Mouse (Mus musculus) forebrain, embryonic 10.5 days (tissue): ENCODE results near the gene Gm4450. TPM values are rescaled to one million over a fixed set of nuclear protein-coding genes. Genes with fewer than 3 reads are reported as not detected.
"Not testable (repeated sequence)": the region's sequence is repeated elsewhere in the genome, so short reads cannot be mapped to it uniquely, and the experiment has no call there.

ENCODE experiments used
- DNase-seq: peaks from one replicate; pipeline ENCODE4 v3.0.0-alpha.2; 2017; ENCODE audit warnings: low spot score; ENCODE audit errors: extremely low spot score
- H3K27ac ChIP-seq: fragments of 300-500 bp; sonication (generic); 2 replicates; pipeline ENCODE4 v1.5.1; 2016; ENCODE audit warnings: mild to moderate bottlenecking
- H3K27me3 ChIP-seq: fragments of 300-500 bp; sonication (generic); 2 replicates; pipeline ENCODE4 v1.6.1; 2016; ENCODE audit warnings: mild to moderate bottlenecking; ENCODE audit not compliant: poor library complexity, severe bottlenecking
- H3K36me3 ChIP-seq: fragments of 300-500 bp; sonication (generic); replicated peaks from 2 replicates; pipeline ENCODE4 v1.6.1; 2016; ENCODE audit warnings: mild to moderate bottlenecking, moderate library complexity
- H3K4me1 ChIP-seq: fragments of 300-500 bp; sonication (generic); 2 replicates; pipeline ENCODE4 v1.6.1; 2016
- H3K4me3 ChIP-seq: fragments of 300-500 bp; sonication (generic); 2 replicates; pipeline ENCODE4 v1.5.1; 2016; ENCODE audit warnings: mild to moderate bottlenecking, moderate library complexity
- H3K9me3 ChIP-seq: fragments of 300-500 bp; sonication (generic); 2 replicates; pipeline ENCODE4 v1.6.1; 2016; ENCODE audit warnings: mild to moderate bottlenecking, moderate library complexity
- WGBS: fragments of 180-500 bp; shearing (Covaris S2); methylation state at CpG from one replicate; pipeline ENCODE4 v1.1.7; 2016; 5-methylcytosine and 5-hydroxymethylcytosine counted together
- polyA plus RNA-seq: library from polyadenylated mRNA; unstranded; fragments of >200 nt; fragmentation: Nextera tagmentation; extraction: Ambion mirVana; gene quantifications from 2 replicates; pipeline ENCODE4 v1.2.1, GENCODE M21; 2016

Gm4450 gene
- polyA plus RNA-seq, 1 experiment from 2014 or later = not detected

- Histone ChIP-seq H3K9me3 (no peaks in the 10 kb centered on the region), H3K36me3 (no peaks in the 10 kb centered on the region), H3K27me3 (no peaks in the 10 kb centered on the region), H3K4me1 (no peaks in the 10 kb centered on the region), H3K4me3 (no peak overlapping the region), H3K27ac (no peak overlapping the region)
- DNase-seq = no peak
- 94% methylated on average over 2 of the region's 2 CpGs for WGBS
Observed at GRCm38 (mm10) chr3:98413733-98414132, 43.2 kb downstream of the Gm4450 start.

DNA sequence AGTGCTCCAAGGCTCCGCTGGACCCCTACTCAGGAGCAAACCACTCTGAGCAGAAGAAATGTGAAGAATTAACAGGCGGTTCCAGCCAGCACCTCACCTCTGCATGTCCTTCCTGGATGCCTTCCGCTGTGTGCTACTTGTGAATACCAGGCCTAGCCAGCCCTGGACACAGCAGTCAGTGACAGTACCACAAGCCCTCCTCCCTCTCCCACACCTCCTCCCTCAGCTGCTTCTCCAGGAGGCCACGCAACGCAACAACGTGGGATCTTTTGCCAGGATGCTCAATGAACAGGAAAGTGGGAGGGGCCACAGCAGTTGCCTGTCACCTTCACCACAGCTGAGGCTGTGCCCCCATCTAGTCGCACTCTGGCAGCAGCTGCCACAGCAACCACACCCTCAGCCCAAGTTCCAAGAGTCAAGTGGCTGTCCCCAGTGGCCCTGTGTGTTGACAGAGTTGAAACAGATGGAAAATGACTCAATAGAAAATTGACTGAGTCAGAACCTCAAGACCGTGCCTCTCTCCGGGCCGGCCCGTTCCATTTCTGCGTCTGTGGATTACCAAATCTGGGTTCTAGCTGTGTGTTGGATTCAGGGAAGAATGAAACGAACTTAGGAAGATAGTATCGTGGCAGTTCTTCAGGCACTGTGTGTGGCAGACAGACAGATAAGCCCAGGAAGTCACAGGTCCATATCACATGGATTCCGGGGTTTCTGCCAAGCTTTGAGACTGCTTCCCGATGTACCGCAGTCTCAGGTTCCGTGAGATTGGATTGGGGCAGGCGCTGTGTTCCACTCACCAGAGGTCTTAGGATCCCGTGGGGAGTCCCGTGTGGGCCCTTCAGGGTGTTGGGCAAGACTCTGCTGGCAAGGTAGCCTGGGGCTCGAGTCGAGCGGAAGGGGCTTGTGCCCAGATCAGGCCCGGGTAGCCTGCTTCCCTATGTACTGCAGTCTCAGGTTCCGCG, 46.0 kb downstream of the Gm4450 start:
- 95% methylated on average over 17 of the region's 27 CpGs for WGBS
- H3K36me3 ChIP-seq, H3K27ac ChIP-seq, H3K4me3 ChIP-seq, H3K9me3 ChIP-seq, H3K4me1 ChIP-seq, H3K27me3 ChIP-seq, DNase-seq: not testable (repeated sequence)

GRCm38 (mm10) chr3:98407261-98407780, 49.6 kb downstream of the Gm4450 start:
- not testable (repeated sequence) for H3K4me1 ChIP-seq, H3K27me3 ChIP-seq, H3K27ac ChIP-seq, DNase-seq, H3K36me3 ChIP-seq, H3K9me3 ChIP-seq, H3K4me3 ChIP-seq
- WGBS = 70% methylated on average over 5 of the region's 5 CpGs

- H3K27ac ChIP-seq, H3K27me3 ChIP-seq, H3K4me1 ChIP-seq, H3K9me3 ChIP-seq, H3K36me3 ChIP-seq, H3K4me3 ChIP-seq, DNase-seq: not testable (repeated sequence)
- WGBS = 61% methylated on average over 12 of the region's 12 CpGs
Observed at GRCm38 (mm10) chr3:98406569-98407144, 50.3 kb downstream of the Gm4450 start.

DNA sequence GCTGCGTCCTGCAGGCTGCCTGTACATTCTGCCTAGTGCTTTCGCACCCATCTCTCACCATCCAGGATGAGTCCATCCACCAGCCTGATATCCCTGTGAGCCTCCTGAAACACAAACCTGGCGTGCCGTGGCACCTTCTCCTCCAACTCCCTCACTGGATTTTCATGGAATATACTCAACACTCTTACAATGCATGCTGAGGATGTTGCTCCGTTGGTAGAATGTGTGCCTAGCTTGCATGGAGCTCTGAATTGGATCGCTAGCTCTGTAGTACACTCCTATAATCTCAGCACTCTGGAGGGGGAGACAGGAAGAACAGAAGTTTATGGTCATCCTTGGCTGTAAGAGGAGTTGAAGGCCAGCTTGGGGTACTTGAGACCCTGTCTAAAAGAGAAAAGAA, 51.0 kb downstream of the Gm4450 start:
- not testable (repeated sequence) for H3K4me1 ChIP-seq, DNase-seq, H3K27ac ChIP-seq, H3K9me3 ChIP-seq, H3K27me3 ChIP-seq, H3K4me3 ChIP-seq, H3K36me3 ChIP-seq
- 83% methylated on average over 6 of the region's 6 CpGs for WGBS

DNA sequence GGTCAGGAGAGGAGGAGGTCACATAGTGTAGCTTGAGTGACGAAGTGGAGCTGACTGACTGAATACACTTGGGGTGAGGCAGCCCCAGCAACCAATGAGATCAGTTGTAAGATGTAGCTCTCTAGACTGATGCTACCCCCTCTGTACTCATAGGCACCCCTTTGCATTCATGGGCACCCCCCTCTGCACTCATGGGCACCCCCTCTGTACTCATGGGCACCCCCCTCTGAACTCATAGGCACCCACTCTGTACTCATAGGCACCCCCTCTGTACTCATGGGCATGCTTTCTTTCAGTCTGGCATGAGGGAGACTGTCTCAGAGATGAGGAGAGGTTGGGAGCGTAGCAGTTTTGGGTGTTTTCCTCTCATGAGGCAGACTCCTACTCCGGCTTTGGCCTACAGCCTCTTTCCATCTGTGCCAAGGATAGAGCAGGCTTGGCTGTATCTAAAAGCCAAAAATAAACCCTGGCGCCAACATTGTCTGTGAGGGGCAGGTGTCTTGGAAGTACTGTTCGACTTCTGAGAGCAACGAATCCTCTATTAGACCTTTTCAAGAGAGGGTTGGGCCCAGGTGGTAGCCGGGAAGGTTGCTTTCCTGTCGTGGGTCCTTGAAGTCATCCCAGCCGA, 52.5 kb downstream of the Gm4450 start:
- WGBS = 96% methylated on average over 9 of the region's 9 CpGs
- H3K9me3 ChIP-seq, H3K36me3 ChIP-seq, H3K27ac ChIP-seq, H3K4me1 ChIP-seq, H3K4me3 ChIP-seq, DNase-seq, H3K27me3 ChIP-seq: not testable (repeated sequence)

Other genes with a start within 250 kb of the Gm4450 start
- 0.14 TPM in 1 of 2 replicates, not detected in the other for gene Reg4, start 235.0 kb downstream of the Gm4450 start, polyA plus RNA-seq
- gene Hmgcs2, start 176.7 kb downstream of the Gm4450 start, polyA plus RNA-seq = 0.50 and 0.57 TPM in 2 replicates
- 402 and 436 TPM in 2 replicates for gene Phgdh, start 117.1 kb downstream of the Gm4450 start, polyA plus RNA-seq
- 7.1 and 7.5 TPM in 2 replicates for gene Zfp697, start 74.7 kb downstream of the Gm4450 start, polyA plus RNA-seq
- gene Hsd3b4, start 53.4 kb upstream of the Gm4450 start, polyA plus RNA-seq = not detected in 2 replicates
- not detected in 2 replicates for gene Gm10681, start 131.7 kb upstream of the Gm4450 start, polyA plus RNA-seq
- gene Hsd3b5, start 173.1 kb upstream of the Gm4450 start, polyA plus RNA-seq = not detected in 2 replicates